Mouse (Mus musculus): ENCODE measurements around the gene 4921517D22Rik. TPM values are rescaled to one million over a fixed set of nuclear protein-coding genes. Genes with fewer than 3 reads are reported as not detected.

The 4921517D22Rik gene
- polyA plus RNA-seq, 1 experiment from 2014 or later: not detected

- DNase-seq (ENCODE audit: low spot score): no peak
Measured at GRCm38 (mm10) chr13:59691478-59691877, 2.4 kb downstream of the 4921517D22Rik start.

GRCm38 (mm10) chr13:59690576-59690975, 3.3 kb downstream of the 4921517D22Rik start:
- DNase-seq (ENCODE audit: low spot score): no peak

GRCm38 (mm10) chr13:59689843-59690242, 4.1 kb downstream of the 4921517D22Rik start:
- DNase-seq (ENCODE audit: low spot score): no peak

- no peak for DNase-seq (ENCODE audit: low spot score)
Measured at GRCm38 (mm10) chr13:59689313-59689712, 4.6 kb downstream of the 4921517D22Rik start.

- no peak for DNase-seq (ENCODE audit: low spot score)
Measured at GRCm38 (mm10) chr13:59688338-59688770, 5.6 kb downstream of the 4921517D22Rik start.

GRCm38 (mm10) chr13:59685236-59685635, 8.7 kb downstream of the 4921517D22Rik start:
- no peak for DNase-seq (ENCODE audit: low spot score)

GRCm38 (mm10) chr13:59682629-59683028, 11.3 kb downstream of the 4921517D22Rik start:
- DNase-seq (ENCODE audit: low spot score): peak; percentile 46

GRCm38 (mm10) chr13:59679908-59680307, 14.0 kb downstream of the 4921517D22Rik start:
- DNase-seq (ENCODE audit: low spot score): no peak

- DNase-seq (ENCODE audit: low spot score): no peak
Measured at GRCm38 (mm10) chr13:59679306-59679705, 14.6 kb downstream of the 4921517D22Rik start.

GRCm38 (mm10) chr13:59676316-59677229, 17.3 kb downstream of the 4921517D22Rik start:
- DNase-seq (ENCODE audit: low spot score): no peak

GRCm38 (mm10) chr13:59675151-59676011, 18.5 kb downstream of the 4921517D22Rik start, which contains the start of gene Golm1:
Gene Golm1, minus strand, starts transcription at chr13:59675811.
- DNase-seq (ENCODE audit: low spot score): peak; percentile 10

- no peak for DNase-seq (ENCODE audit: low spot score)
Measured at GRCm38 (mm10) chr13:59674761-59675150, 19.2 kb downstream of the 4921517D22Rik start.

- DNase-seq (ENCODE audit: low spot score): no peak
Measured at GRCm38 (mm10) chr13:59674215-59674614, 19.7 kb downstream of the 4921517D22Rik start.

GRCm38 (mm10) chr13:59673597-59673996, 20.3 kb downstream of the 4921517D22Rik start:
- DNase-seq (ENCODE audit: low spot score): no peak

GRCm38 (mm10) chr13:59672248-59672647, 21.7 kb downstream of the 4921517D22Rik start:
- DNase-seq (ENCODE audit: low spot score): peak; percentile 37

GRCm38 (mm10) chr13:59671521-59671920, 22.4 kb downstream of the 4921517D22Rik start:
- no peak for DNase-seq (ENCODE audit: low spot score)

- DNase-seq (ENCODE audit: low spot score): no peak
Measured at GRCm38 (mm10) chr13:59669946-59670345, 24.0 kb downstream of the 4921517D22Rik start.

- peak; percentile 25 for DNase-seq (ENCODE audit: low spot score)
Measured at GRCm38 (mm10) chr13:59668501-59669093, 25.3 kb downstream of the 4921517D22Rik start.

- DNase-seq (ENCODE audit: low spot score): no peak
Measured at GRCm38 (mm10) chr13:59667763-59668162, 26.1 kb downstream of the 4921517D22Rik start.

GRCm38 (mm10) chr13:59663939-59664712, 29.8 kb downstream of the 4921517D22Rik start:
- no peak for DNase-seq (ENCODE audit: low spot score)

GRCm38 (mm10) chr13:59661966-59662365, 31.9 kb downstream of the 4921517D22Rik start:
- no peak for DNase-seq (ENCODE audit: low spot score)

Measured in thymus, postnatal 0 days (tissue).